Mouse (Mus musculus) c-Kit-negative CD71-positive TER-119-positive erythroid progenitor cells, embryonic 14.5 days (primary cell): Measurements from ENCODE around the gene Dctn2.

Experiments
- DNase-seq: peaks from one replicate; pipeline ENCODE4 v3.0.0-alpha.2; 2013; ENCODE audit warnings: low read depth, low spot score

Gene Dctn2

DNA sequence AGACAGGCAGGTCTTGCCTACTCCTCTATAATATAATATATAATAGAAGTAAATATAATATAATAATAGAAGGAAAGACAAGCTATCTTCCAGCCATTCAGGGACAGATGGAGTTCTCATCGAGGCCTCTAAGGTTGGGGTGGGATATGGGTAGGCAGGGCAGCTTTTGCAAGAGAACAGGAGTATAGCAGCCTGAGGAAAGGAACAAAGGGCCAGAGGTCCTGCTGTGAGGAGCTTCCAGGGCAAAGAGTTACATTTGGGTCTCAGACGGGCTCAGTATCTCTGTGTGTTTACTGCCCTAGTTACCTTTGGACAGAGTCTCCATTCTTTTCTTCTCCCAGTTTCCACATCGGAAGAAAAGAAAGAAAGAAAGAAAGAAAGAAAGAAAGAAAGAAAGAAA lies 2.5 kb upstream of the Dctn2 start:
- DNase-seq: no peak

DNA sequence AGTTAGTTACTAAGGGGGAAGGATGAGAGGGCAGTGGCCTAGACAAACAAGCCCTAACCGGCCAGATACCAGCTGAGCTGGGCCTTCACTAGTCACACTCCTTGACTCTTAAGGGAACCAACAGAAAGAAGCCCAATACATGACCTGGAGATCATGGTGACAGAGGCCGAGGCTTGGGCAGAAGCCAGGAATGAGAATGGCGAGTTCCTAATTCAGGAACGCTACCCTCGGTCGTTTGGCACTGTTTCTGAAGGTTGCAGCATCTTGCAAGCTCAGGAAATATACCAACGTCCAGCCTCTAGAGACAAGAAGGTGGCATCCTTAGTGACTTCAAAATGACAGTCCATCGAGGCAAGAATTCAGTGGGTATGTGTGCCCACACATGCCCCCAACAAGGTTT lies 1.8 kb upstream of the Dctn2 start:
- no peak for DNase-seq

DNA sequence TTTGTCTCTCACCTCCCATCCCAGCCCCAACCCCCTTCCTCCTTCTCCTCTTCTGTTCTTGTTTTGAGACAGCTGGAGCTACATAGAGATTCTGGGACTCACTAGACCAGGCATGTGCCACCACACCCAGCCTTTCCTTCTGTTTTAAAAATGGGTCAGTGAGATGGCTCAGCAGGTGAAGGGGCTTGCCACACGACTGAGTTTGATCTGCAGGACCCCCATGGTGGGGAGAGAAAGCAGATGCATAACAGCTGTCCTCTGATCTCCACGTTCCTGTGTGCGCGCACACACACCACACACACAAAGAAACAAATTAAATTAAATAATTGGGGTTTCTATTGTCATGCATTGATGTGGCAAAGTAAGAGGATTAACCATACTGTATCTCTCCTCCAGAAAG lies 1.2 kb upstream of the Dctn2 start:
- no peak for DNase-seq

DNA sequence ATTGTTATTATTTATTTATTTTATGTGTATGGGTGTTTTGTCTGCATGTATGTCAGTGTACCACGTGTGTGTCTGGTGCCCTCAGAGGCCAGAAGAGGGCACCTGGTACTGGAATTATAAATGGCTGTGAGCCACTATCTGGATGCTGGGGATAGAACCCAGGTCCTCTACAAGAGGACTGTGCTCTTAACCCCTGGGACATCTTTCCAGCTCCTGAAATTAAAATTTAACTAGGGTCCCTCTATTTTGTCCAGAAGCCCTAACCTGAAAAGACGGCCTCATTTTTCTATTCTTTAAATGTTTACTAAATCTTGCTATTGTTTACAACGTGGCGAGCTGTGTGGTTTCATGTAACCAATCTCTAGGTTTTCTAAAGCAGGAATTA lies 449 bp upstream of the Dctn2 start:
- DNase-seq: no peak

DNA sequence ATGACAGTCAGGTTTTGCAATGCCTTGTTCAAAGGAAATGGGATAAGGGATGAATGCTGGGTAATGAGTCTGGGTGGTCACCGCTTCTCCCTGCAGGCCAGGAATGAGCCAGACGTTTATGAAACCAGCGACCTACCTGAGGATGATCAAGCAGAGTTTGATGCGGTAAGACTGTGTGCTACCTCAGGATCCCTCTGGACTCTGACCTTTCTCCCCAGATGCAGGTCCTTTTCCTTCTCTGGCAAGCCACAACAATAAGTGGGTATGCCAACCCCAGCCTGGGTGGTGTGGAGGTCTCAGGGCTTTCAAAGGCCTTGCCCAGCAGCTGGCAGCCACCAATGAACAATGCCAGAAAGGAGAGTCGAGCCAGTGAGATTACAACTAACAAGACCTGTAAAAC lies 1.1 kb downstream of the Dctn2 start:
- no peak for DNase-seq

DNA sequence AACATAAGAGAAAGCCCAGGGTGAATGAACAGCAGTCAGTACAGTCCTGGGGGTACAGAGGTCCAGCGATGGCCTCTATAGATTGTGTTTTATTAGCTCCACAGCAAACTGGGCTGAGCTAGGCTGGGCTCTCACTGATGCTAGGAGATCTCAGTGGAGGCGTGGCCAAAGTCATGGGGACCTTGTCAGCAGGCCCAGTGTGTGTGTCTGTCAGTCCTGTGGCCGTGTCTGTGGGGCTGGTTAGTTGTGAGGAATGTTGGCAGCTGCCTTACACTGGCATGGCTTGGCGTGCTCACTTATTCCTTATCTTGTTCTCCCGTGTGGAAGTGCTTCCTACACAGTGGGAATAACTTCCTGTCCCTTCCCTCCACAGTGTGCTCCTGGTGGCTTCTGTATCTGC lies 2.2 kb downstream of the Dctn2 start:
- DNase-seq: no peak

DNA sequence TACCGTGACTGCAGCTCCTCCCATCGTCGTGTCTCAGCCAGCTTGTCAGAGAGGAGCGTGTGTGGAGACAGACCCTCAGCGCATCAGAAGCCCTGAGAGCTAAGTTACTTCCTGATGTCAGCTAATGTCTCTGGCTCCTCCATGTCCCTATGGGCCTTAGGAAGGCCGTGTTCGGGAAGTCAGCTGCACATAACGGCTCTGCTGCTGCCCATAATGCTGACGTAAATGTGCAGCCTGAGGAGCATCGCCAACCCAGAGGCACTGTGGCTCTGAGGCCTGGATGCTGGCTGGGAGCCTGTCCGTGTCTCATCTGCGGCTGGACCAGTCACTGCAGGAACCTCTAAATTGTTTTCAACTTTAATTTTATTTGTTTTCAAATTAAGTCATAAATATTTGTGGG lies 2.9 kb downstream of the Dctn2 start:
- no peak for DNase-seq

DNA sequence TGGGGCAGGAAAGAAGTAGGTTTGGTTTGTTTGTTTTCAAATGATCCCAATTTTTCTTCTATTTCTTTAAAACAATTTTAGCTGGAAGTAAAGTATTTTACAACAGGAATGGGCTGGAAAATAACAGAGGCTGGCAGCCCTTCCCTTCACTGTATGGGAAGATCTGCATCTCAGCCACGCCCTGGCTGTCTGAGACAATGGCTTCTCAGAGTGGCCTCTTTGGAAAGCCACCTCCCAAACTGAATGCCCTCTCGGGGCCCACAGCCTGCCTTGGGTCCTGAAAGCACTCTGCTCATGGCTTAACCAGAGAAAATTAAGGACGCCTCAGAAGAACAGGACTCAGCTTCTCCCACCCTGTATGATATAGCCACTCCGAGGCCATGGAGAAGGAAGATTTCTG lies 3.7 kb downstream of the Dctn2 start:
- no peak for DNase-seq

DNA sequence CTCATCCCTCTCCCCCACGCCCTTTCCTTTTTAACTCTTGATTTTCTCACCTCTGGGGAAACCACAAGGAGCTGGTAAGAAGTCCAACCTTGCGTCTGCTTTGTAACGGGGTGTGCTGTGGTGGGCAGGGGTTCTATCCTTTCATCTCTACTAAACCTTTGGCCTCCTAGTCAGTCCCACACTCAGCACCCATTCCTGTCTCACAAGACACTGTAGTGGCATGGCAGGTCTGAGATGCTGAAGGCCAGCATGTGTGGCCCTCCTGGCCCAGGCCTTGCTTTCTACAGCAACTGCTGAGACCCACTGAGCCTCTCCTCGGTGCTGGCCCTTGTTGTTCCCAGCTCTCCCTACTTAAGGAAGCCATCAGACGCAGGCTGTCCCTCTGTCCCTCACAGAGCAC lies 6.2 kb downstream of the Dctn2 start:
- DNase-seq: no peak

DNA sequence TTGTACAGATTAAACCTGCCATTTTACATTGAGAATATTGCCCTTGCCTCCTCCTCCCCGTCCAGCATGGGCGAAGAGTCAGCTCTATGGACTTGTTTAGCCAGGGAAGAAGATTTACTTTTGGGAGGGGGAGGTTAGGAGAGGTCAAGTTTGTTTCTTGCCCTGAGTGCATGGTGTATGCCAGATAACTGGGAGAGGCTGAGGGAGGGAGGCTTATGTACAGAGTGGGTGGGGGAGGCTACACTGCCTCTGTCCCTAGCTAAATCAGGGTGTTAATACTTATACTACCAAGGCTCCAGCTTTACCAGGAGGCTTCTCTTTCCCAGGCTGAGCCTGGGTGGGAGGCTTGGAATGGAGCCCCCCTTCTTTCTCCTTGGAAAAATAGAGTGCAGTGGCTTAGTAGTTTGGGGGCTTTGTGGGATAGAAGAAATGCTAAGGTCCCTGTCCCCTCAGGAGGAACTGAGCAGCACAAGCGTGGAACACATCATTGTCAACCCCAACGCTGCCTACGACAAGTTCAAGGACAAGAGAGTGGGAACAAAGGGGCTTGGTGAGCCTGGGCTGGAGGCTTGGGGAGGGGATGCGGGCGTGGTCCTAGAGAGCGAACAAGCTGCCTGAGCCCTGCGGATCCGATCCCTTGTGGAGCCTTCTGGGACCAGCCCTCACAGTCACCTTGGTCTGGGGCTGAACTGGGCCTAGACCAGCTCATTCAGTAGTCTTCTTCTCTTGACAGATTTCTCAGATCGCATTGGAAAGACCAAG lies 8.3 kb downstream of the Dctn2 start:
- DNase-seq: no peak

DNA sequence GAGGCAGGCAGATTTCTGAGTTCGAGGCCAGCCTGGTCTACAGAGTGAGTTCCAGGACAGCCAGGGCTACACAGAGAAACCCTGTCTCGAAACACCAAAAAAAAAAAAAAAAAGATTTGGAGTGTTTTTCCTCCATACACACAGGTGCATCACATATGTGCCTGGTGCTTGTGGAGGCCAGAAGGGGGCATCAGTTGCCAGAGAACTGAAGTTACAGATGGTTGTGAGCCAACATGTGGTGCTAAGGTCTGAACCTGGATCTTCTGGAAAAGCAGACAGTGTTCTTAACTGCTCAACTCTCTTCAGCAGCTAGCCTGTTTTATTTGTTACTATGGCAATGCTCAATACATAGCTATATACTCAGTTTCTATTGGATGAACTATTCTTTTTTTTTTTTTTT lies 13.6 kb downstream of the Dctn2 start:
- DNase-seq: no peak

DNA sequence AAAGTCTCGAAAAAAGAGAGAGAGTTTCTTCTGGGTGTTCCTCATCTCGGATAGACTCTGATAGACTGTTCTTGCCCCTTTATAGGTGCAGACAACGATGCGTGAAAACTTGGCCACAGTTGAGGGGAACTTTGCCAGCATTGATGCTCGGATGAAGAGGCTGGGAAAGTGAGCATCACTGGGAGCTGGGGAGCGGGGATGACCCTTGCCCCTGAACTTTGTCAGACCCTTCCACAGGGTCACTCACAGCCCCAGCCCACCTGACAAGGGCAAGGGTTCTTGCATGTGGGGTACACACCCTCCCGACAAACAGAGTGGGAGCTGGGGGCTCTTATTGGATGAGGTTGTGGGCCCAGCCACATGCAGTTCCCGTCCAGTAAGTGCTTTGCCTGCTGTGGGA lies 15.1 kb downstream of the Dctn2 start:
- DNase-seq: no peak

DNA sequence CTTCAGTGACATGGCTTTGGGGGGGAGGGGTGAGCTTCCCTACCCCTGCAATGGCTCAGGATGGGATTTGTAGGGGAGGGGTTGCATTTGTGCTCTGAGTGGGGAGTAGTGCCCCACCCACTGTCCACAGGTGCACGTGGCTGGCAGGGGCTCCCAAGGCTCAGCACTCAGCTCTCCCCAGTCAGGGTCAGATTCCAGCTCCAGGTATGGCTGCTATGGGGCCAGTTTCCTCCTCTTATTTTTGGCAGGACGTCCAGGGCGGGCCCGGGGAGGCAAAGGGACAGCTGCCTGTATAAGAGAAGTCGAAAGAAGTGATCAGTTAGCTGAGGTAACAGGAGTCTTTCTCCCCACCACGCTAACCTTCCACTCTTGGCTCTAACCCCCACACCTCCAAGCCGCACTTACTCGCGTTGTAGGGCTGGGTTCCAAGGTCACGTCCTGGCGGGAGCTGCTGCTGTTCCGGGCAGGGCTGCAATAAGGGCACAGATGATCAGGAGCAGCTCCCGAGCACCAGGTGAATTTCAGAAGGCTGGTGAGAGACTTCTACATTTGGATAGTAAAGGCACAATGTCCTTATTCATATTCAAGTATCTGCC lies 16.6 kb downstream of the Dctn2 start:
- DNase-seq: no peak

DNA sequence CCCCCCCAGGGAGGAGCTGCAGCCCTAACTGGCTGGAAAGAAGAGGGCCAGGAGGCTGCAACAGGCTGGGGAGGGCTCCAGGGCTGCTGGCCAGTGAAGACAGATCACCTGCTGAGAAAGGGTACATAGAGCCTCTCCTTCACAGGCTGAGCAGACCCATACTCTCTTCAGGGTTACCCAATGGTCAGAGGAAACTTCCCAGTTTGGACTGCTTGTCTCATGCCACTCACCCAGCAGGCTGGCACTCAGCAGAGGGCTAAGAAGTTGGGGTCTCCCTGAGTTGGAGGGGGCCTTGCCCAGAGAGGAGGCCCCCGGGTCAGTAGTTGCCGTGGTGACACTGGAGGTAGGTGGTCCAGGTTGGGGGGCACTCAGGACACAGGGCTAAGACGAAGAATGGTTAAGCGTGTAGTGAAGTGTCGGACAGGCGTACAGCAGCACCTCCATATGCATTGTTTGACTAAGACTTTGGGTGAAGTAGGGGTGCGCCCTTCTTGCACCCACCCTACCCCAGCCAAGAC lies 18.0 kb downstream of the Dctn2 start:
- no peak for DNase-seq

DNA sequence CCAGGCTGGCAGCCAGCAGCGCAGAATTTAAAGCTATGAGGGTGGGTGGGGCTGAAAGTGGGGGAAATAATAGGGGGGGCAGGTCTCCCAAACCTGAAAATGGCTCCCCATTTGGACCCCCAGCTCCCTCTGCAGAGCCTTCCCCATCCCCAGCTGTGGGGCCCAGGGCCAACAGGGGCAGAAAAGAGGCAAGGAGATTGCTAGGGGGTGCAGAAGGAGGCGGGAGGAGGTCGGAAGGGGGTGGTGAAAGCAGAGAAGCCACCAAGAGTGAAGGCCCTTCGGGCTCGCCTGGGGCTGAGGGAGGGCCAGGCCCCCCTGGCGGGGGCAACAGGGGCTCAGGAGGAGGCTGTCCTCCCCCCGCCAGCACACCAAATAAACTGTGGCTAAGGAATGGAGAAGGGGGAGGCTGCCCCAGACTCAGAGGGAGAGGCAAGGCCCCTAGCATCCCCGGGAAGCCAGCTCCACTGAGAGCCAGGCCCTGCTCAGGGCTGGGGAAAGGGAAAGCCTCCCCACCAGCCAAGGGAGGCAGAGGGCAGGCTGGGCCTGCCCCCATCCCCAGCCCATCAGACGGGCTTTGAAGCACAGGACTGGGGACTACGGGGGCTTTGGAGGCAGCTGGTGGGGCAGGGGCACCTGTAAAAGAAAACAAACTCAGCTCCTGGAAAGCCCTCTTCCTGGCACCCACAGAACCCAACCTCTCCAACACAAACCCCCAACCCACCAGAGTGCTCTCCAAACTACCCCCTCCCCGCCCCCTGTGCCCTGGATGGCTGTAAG lies 18.7 kb downstream of the Dctn2 start:
- DNase-seq: no peak

DNA sequence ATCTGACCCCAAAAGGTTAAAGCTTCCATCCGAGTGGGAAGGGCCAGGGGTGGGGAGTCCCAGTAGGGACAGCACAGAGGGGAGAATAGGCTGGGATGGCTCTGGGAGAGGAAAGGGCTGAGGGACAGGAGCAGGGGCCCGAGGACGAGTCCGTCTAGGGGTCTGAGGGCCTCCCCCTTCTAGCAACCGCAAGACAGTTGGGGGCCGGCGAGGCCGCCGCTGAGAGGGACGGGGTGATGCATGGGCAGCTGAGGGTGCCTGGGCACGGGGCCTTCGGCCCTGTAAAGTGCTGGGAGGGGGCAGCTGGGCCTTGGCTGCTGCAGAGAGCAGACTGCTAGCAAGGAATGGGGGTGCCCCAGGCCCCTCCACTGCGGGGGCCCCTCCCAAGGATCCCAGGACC lies 19.5 kb downstream of the Dctn2 start:
- no peak for DNase-seq

DNA sequence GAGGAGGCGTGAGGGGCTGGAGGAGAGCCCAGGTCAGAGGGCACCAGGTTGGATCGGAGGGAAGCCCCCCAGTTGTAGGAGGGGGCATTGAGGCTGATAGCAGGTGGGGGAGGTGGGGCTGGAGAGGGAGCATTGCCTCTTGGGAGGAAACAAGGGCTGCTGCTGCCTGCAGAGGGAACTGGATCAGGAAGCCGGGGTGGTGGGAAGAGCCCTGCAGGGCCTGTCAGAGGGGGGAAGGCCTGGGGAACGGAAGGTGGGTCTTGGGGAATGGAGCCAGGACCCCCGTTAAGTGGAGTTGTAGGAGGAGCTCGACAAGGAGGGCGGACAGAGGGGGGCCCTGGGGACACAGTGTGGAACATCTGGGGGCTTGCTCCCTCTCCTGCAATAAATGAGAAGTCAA lies 20.0 kb downstream of the Dctn2 start:
- no peak for DNase-seq

DNA sequence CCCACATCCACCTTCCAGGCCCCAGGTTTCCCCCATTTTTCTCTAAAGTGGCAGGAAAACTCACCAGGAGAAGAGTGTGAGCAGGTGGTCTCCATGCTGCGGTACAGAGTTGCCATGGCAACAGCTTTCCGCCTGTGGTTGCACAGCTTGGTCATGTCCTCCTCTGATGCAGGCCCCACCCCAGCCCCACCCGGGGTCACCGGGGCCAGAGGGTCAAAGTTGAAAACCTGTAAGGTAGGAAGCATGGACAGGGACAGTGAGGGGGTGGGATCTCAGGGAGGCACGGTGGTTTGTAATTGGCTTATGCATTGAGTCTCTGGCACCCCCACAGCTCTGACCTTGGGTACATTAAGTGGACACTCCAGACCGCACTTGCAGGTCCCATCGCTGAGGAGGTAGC lies 20.6 kb downstream of the Dctn2 start:
- DNase-seq: no peak

DNA sequence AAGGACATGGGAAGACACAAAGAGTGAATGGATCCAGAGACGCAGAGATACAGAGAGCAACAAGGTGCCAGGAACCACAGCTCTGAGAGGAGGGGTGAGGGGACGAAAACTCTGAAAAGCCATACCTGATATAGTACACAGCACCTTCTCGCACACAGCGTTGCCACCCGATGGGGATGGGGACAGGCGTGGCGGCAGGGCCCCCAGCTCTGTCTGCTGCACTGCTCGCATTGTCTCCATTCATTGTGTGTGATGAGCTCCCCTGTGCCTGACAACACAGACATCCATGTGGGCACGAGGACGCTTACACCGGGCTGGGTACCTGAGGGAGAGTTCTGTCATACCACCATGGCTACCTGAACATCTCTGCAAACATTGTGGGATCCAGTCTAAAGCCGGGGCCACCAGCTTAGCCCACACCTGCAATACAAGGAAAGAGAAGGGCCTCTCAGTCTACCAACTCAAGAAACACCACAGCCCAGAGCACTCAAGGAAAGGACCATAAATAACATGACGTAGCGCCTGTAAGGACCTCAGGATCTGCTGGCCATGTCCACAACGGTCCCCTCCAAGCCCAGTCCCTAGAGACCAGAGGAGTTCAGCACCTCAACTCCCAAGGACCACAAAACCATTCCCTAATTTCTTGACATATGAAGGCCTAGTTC lies 21.2 kb downstream of the Dctn2 start:
- no peak for DNase-seq

DNA sequence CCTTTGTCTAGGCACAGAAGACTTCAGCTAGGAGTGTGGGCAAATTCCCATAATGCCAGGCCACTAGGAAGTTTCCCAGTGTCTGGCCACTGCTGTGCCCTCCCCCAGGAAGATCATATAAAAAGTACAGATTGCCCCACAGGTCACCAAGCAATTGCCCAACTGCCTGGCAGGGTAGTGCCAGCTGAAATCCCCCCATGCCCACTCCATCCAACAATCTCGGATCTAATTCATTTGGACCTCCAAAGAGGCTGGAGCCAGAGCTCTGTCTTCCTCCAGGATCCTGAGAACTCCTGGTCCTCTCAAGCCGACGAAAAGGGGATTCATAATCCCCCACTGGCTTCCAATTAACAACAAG lies 21.7 kb downstream of the Dctn2 start:
- no peak for DNase-seq

DNA sequence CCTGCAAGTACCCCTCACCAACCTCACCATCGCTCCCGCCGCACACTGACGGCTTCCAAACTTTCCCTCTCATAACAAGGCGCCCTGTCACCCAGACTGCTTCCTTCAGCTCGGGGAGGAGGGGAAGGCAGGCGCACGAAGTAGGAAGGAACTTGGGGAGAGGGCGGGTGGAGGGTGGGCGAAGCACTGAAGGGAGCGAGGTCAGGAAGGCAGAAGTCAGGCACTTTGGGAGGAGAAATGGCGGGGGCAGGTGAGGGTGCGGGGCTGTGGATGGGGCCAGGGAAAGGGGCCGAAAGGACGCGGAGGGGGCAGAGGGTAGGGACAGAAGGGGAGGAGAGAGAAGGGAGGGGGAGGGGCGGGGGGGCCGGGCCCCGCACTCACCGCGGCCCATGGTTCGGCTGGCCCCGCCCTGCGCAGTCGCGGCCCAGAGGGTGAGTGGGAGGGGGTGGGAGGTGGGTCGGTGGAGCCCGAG lies 22.2 kb downstream of the Dctn2 start:
- DNase-seq: no peak
